Mouse (Mus musculus): Measurements from ENCODE around the gene Adat3. TPM values are rescaled to one million over a fixed set of nuclear protein-coding genes. Genes with fewer than 3 reads are reported as not detected.

The Adat3 gene
- total RNA-seq (2021), result 1 to 10 TPM; 3.9 to 5.1 TPM
- long read RNA-seq, experiment 1, transcript Adat3-201 (2 exons, 1,411 nt), result major isoform, 9 of 11 reads
- long read RNA-seq, experiment 1, partial matches to known transcripts, result 2 of 11 reads
- long read RNA-seq, experiment 1, other reads (novel, unspliced or antisense), result 0 of 11 reads
- long read RNA-seq, experiment 2, partial matches to known transcripts, result 0 of 2 reads
- long read RNA-seq, experiment 2, other reads (novel, unspliced or antisense), result 1 of 2 reads

DNA sequence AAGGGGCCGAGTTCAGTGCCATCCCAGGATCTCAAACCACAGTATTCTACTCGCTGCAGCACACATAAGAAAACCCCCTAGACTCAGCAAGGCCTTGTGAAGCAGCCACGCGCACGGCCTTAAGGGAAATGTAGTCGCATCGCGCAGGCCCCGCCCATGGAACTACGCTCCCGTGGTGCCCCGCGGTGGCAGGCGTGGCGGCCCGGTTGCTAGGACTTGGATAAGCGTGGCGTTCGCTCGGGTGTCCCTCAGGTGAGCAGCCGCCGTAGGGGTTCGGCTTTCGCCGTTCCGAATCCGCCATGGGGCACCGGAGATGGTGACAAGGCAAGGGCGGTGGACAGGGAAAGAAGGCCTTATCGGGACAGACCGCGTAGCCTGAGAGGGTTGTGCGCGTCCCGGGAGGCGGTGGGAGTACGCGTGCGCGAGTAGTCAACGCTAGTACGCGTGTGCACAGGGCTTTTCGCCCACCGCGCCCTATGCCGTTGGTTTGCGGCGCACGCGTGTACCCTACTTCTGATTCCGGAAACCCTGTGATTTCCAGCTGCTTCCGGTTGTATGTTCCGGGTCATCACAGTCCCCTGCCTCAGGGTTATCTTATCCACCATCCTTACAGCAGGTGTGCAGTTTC lies at the start of gene Adat3, which contains the start of gene Scamp4:
Gene Adat3, plus strand, starts transcription at position 183 of the 628 bp plus-strand sequence.
Gene Scamp4, plus strand, starts transcription at position 175 of the 628 bp plus-strand sequence.
- DNase-seq, result peak; percentile 96

DNA sequence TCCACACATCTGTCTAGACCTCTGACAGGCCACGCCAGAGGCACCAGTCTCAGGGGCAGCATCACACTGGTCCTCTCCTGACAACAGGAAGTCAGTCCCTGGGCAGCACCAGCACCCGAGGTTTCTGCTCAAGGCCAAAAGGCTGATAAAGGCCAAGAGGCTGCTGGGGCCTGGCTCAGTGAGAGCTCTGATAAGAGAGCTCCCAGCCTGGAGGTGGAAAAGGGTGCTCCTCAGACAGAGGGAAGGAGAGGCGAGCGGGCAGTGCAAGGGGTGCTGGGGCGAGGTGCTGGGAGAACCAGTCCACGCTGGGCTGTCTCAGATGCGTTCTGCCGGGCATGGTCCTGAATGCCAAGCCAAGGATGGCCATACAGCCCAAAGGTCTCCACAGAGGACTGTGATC lies 49.1 kb upstream of the Adat3 start:
- DNase-seq, result peak; percentile 35

DNA sequence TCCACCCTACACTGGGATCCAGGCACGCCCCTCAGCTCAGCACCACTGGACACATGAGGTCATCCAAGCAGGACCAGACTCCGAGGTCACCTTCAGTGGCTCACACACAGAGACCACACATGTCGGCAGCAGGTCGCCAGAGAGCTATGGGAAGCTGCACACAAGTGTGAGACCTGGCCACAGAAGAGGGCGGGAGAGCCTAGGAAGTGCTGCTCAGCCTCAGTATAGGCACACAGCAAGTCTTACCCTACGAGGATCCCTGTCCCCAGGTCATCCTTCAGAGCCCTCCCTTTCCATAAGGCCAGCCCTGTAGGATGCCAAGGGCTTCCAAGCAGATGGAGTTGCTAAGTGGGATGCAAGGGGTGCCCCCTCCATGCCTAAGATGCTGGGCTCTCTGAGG lies 48.7 kb upstream of the Adat3 start:
- DNase-seq, result no peak

DNA sequence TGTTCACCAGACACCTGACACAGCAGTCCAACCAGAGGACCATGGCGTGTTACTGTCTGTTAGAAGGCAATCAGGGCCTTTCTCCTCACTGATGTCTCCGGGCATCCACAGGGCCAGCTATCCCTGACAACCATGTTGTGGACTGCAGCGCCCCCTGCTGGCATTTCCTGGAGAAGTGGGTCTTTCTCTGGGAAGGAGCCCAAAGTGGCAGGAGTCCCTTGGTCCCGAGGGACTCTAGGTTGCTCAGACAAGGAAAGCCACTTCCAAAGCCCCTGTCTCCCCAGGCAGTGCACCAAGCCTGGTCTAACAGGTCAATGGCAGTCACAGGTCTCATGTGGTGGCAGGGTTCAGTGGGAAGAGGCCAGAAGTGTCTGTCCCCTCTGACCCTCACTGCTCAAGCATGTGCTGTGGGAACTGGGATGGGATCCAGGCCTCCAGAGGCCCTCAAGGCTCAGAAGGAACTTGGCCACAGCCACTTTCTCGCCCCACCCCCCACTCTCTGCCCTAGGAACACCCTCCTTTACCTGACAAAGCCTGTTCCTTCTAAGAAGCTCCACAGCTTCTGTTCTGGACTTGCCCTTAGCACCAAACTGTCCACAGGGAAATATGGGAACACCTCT lies 45.2 kb upstream of the Adat3 start:
- DNase-seq, result peak; percentile 94

DNA sequence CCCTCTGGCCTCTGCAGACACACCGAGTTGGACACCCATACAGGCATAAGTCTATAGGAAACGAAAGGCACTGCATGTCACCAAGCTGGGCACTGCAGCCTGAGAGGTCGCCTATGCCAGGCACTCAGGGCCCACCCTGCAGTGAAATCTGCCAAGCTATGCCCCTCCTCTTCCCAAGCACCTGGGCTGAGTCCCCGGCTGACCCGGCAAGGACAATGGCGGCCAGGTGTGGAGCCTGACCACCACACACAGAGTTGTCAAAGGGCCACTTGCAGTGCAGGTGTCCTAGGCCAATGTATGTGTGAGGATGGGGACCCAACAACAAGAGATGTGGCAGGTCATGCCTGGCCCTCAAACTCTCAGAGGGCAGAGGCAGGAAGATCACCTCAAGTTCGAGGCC lies 43.2 kb upstream of the Adat3 start:
- DNase-seq, result no peak

DNA sequence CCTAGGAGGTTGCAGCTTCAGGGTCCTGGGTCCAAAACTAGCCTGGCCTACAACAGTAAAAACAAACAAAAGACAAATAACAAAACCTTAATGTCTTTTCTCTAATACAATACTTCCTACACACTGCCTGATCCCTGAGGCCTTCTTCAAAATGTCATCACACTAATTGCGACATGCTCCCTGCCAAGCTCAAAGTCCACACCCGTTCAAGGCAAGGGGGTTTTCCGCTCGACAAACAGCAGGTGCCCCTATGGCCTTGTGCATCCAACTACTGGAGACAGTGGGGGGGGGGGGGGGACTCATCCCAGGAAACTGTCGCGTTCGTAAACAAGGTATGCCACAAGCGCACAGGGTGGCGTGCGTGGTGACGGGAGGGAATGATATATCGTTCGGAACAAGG lies 42.1 kb upstream of the Adat3 start:
- DNase-seq, result peak; percentile 35

DNA sequence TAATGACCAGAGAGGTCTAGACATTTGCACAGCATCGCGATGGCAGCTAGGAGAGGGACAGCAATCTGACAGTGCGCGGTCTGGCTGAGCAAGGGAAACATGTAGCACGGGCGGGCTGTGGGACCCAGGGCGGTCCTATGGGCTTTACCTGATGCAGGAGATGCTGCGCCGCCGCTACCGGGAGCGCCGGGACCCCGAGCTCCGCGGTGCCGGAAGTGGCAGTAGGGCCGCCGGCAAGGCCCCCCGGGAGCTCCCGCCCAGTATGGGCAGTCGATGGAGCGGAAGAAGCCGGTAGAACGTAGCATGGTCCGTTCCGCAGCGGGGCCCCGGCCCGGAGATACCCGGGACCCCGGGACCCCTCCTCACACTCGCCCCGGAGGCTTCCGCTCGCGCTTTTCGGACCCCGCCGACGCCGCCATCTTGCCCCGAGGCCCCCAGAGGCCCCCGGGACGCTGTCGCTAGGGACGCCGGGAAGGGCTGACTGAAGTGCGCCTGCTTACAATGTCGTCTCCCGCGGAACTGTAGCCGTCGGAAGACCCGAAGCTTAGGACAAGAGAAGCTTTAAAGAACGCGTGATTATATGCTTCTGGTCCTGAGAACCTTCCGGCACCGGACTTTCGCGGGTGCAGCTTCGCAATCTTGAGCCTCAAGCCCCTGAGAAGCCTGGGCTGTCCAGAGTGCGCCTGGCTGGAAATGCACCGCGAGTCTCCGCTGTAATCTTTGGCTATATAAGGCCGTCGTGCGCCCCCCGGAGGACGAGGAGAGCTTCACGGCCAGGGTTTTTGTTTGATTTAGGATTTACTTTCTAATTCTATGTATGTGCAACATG lies 41.4 kb upstream of the Adat3 start, which contains the start of gene Rexo1:
Gene Rexo1, minus strand, starts transcription at position 445 of the 829 bp plus-strand sequence.
- DNase-seq, result peak; percentile 95

DNA sequence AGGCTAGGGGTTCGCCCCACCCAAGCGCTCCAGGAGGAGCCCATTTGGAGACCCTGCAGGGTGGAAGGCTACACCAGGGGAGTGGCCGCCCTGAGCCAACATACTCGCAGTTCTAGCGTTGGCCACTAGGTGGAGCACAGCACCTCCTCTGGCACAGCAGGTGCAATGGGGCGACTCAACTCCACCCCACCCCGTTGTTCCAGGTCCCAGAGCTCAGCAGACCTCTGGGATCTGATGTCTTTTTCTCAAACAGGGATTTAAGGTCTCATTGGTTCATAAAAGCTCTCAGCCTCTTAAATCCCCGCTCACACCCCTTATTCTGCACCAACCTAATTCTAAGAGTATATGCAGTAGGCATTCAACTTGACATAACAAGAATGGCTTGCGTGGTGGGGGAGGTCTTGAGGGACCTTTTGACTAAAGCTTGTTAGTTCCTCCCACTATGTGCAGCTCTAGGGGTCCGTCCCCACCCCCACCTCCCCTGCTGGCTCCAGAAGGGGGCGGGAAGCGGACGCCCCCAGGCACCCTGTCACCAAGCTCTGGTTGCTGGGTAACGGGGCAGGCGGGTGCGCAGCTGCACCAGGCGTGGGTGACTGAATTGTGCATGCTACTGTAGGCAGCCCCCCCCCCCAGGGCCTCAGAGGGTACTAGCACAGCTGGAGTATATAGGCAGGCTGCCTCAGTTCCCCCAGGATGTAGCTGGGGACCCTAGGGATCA lies 36.1 kb upstream of the Adat3 start:
- peak; percentile 92 for DNase-seq

DNA sequence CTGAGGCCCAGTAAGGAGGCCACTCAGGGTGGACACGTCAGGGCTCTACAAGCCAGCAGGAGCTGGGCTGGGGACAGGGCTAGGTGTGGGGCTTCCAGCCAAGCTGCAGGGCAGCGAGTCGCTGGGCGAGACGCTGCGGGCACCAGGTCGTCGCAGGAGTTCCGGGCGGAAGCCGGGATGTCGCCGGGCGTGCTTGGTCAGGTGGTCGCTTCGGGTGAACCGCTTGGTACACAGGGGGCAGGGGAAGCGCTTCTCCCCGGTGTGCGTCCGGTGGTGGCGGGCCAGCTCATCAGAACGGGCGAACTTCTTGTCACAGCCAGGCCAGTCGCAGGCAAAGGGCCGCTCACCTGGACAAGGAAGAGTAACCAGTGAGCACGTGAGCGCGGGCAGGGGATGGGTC lies 33.8 kb upstream of the Adat3 start:
- DNase-seq, result no peak

DNA sequence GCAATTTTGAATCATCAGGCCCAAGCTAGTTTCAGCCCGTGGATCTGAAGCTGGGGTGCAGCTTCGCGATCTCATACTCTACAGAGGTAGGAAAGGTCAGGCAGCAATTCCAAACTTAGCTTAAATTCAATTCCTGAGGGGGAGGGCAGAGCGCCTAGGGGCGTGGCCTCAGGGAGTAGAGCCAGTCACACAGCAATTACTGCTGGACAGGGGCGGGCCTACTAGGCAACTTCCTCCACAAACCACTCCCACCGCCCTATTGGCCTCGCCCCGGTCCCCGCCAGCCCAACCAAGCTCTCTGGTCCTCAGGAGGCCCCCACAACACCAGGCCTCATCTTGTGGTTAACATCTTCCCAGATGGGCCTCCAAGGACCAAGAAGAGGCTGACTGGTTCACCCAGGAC lies 33.0 kb upstream of the Adat3 start:
- DNase-seq, result peak; percentile 82

DNA sequence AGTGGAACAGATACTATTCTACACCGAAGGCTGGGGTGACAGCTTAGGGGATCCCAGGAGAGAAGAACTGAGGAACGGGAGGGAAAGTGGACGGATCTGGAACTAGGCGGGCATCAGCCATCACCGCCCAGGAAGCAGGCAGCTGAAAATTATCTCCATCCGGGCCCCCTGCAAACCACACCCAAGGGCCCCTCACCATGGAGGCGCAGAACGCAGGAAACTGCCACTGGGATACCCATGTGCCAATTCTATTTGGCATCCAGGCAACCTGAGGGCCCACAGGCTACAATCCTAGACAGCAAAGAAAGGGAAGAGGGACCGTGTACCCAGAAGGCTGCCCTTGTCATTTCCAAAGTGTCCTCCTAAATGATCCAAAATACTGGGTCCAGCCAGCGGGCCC lies 32.3 kb upstream of the Adat3 start:
- no peak for DNase-seq

DNA sequence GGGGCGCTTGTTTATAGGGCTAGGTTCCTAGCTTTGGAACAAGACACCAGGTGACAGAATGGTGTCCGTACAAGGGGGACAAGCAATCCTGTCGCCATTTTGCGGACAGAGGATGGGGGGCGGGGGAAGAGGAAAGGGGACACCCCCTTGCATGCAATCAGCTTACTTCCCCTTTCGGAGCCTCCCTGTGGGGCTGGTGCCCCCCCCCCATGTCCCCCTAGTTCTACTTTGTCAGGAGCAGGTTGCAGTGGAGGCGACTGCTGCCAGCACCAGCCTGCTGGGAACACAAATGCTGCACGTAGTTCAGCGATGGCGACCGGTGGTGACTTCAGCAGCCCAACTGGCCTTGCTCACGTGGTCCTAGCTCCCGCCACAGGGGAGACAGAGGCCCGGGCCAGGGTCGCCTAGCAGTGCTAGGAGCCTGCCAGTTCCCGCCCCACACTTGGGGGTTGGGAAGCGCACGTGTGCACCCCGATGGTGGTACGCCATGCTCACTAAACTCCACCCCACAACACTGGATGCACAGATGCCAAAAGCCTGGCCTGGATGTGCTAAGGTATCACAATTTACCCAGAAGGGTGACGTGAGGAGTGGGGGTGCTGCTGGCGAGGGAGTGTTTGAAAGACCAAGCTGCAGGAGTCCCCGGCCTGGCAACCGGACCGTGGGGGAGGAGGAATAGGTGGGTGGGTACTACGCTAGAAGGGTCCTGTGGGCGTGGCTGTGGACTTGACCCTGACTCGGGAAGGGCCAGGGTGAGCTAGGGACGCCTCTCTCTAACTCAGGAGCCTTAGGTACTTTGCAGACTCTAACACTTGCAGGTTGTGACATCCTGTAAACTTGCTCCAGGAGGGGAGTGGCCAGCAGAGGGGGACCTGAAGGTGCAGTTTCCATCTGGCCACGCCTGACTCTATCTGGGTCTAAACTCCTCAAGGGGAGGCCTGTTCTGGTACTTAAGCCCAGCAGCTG lies 31.5 kb upstream of the Adat3 start:
- DNase-seq, result no peak

DNA sequence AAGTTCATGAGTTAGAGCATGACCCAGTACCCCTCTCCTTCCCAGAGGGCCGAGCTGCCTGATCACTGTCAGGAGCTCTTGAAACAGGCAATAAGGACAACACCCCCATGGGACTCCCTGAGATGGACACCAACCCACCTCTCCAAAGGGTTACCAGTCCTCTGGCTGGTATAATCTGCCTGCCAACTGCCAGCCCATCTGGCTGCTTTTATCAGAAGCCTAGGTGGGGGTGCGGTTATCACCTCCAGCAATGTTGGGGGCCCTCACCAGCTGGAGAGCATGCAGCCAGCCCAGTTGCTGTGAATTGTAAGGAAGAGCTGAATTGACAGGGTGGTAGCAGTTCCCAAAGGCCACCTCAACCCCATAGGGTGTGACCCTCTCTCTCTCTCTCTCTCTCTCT lies 30.2 kb upstream of the Adat3 start:
- DNase-seq, result no peak

DNA sequence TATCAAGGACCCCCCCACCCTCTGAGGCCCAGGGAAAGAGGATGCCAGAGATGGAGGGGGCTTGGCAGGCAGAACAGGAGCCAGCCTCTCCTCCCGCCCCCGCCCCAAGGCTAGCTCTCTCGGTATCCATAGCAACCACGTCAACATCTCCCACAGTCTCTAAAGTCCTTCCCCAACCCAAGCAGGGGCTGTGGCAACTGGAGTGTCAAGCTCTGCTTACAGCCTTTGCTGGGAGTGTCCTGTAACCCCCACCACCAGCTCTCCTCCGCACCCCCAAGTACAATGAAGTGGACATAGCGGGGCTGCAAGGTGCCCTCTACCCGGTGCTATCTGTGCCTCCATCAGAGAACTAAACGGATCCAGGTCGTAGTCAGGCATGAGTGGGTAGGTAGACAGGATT lies 28.7 kb upstream of the Adat3 start:
- no peak for DNase-seq

DNA sequence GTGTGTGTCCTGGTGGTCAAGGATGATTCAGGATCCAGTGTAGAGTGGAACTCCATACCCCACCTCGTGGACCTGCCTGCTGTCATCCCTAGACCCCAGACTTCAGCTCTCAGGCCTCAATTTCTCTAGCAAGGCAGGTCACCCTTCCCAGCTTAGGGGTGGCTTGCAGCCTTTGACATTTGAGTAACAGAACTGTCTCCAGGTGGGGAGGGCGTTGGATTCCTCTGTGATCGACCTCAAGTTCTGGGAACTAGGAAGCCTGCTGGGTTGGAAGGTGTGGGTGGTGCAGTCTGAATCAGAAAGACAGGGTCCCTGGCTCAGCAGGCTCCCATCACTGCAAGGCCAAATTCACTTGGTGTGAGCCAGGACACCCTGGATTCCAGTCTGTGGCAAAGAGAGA lies 27.8 kb upstream of the Adat3 start:
- DNase-seq, result no peak

DNA sequence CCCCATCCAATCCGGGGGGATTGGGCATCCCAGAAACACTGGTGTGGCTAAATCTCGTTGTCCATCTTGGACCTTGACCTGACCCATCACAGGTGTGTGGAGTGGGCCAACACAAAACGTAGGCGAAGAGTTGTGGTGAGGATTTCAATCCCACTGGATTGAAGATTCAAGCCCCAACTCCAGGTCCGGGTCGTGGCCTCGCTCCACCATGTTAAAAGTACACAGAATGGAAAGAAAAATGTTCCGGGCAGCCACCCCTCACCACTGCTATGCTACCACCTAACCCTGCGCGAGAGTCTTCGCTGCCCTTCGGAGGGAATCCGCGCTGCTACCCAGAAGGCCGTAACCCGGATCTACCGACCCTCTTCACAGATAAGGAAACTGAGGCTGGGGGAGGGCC lies 26.8 kb upstream of the Adat3 start:
- no peak for DNase-seq

DNA sequence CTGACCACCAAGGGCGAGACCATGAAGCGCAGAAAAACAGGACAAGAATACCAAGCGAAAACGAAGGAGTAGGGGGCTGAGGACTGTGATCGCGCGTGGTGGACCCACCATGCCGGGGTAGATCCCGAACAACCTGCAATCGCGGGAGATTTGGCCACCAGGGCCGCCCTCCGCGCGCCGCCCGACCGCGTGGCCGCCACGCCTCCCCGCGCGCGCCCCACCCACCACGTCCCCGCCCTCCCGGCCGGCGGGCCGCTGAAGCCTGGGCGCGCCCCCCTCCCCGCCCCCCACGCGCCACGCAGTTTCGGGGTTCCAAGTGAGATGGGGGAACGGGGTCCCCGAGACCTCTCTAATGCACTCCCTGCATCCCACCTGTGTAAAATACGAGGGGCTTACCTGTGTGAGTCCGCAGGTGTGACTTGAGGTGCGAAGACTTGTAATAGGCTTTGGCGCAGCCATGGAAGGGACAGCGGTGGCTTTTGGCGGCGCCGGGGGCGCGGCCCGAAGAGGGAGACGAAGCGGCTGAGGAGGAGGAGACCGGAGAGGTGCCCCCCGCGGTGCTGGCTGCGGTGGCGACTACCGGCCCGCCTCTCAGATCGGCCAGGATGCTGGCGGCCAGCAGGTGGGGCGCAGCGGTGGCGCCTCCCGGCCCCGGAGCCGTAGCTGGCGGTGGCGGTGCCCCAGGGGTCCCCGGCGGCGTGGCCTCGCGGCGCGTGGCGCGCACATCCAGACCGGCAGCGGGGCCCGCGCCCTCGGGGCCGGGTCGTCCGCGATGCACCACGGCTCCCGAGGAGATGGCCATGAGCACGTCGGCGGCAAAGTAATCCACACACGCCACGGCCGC lies 26.1 kb upstream of the Adat3 start:
- peak; percentile 81 for DNase-seq

DNA sequence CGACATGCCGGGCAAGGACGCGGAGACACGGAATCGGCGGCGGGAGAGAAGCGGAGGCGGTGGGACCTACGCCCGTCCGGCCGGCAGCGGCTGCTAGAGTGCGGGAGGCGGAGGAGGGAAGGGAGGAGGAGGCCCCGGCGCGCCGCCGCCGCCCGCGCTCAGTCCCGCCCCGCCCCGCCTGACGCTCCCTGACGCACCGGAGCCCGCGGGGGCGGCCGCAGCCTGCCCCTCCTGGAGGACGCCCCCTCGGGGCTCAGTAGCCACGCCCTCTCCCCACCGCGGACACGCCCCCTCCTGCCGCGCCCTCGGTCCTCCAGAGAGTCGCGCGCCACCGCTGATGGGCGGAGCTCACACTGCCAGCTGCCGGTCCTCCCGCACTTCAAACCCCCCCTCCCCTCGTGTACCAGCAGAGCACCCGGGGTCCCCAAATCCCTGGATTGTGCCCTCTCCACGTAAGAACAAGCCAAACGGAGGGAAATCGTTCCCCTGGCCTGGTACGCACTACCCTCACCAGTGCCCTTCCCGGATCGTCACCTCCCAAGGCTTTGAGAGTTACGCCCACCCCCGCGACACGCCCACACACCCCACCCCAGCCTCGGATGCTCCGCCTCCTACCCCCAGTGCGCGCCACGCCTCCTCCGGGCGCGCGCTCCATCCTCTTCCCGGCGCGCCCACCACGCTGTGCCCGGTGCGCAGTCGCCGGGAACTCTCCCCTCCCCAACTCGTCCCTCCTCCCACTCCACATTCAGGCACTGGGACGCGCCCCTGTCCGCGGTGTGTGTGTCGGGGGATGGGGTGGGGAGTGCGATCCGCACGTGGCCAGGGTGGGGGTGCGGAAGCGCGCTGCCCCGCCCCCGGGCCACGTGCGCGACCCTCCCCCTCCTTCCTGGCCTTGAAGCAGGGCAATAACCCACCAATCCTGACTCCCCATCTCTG lies 25.2 kb upstream of the Adat3 start, which contains the start of gene Klf16:
Gene Klf16, minus strand, starts transcription at position 127 of the 936 bp plus-strand sequence.
- peak; percentile 99 for DNase-seq

Data from adrenal gland, postnatal 10 days (tissue).